Mouse (Mus musculus) T-cell, adult 2 months (primary cell): ENCODE results near the gene Il12rb2.
A peak's percentile ranks its signal among the peaks of the same experiment; 100 is the strongest.

Source experiments
- DNase-seq: peaks from one replicate; pipeline ENCODE4 v3.0.0; 2022; ENCODE audit warnings: low spot score

Gene Il12rb2

DNA sequence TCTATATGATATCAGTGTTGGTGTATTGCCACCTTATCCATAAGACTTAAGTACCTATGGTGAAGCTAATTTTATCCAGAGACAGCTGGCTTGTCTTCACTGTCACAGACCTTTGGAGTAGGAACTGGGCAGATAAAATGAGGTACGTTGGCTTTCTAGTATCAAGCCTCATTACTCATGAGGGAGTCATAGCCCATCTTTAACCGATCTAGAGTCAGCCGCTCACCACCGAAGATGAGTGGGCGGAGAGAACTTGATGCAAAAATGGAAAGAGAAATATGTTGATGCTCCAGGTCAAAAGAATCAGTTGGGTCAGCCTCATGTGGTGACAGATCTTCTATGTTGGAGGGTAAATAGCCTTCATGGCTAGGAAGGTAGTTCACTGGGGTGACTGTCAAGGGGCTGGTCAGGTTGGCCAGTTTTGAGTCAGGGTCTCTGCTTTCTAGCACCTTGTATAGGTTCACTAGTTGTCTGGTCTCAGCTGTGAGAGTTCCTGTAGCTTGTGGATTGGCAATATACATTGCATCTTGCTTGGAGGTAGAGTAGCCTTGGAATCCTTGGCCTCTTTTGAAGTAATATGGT, 83.9 kb downstream of the Il12rb2 start:
- DNase-seq: no peak

DNA sequence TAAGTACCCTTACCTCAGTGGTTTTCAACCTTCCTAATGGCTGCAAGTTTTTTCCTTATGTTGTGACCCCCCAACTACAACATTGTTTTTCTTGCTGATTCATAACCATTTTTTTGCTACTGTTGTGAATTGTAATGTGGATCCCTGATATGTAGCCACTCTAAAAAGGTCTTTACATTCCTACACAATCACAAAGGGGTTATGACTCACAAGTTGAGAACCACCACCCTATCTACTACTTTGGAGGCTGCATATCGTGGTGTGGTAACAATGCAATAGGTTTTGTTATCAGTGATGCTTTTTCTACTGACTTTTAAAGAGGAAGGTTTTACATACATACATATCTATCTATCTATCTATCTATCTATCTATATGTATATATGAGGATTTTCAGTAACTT, 93.1 kb downstream of the Il12rb2 start:
- DNase-seq: no peak

DNA sequence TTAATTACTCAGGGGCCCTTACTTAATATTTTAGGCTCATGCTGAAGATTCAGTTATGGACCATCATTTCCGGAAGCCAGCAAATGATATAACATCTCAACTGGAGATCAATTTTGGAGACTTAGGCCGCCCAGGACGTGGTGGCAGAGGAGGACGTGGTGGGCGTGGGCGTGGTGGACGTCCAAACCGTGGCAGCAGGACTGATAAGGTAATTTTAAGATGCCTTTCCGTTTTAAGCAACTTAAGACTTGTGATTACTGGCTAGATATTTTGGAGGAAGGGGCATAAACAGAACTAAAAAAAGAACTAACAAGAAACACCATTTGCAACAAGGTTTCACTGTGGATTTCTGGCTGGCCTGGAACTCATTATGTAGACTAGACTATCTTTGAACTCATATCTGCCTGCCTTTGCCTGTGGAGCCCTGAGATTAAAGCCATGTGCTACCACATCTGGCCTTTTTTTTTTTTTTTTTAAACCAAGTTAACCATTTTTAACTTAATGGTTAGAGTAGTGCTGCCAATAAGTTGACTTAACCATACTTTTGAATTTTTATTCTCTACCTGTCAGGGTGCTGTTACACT, 94.3 kb downstream of the Il12rb2 start:
- DNase-seq: no peak

DNA sequence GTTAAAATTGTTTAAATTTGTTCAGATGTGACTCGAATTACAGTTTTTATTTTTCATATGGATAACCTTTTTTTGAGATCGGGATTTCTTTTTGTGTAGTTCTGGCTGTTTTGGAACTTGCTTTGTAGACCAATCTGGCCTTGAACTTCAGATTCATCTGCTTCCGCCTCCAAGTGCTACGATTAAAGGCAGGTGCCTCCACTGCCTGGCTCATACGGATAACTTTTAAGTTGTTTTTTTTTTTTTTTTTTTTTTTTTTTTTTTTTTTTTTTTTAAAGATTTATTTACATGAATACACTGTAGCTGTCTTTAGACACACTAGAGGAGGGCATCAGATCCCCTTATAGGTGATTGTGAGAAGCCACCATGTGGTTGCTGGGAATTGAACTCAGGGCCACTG, 98.0 kb downstream of the Il12rb2 start:
- no peak for DNase-seq

DNA sequence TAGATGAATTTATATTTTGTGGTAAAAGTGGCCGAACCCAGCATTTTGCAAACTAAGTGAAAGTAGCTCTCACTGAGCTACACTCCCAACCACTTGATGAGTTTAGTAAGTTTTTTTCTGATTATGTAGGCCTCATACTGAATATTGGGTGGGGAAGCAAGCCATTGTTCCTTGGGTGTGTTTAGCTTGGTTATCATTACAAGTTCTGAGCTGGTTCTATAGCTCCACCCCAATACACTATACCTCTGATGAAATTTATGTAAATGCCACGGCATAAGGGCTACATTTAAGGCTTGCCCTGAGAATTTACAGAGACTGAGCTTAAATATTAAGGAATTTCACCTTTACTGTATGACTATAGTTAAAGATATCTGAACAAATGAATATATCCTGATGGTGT, 106.5 kb downstream of the Il12rb2 start:
- no peak for DNase-seq

DNA sequence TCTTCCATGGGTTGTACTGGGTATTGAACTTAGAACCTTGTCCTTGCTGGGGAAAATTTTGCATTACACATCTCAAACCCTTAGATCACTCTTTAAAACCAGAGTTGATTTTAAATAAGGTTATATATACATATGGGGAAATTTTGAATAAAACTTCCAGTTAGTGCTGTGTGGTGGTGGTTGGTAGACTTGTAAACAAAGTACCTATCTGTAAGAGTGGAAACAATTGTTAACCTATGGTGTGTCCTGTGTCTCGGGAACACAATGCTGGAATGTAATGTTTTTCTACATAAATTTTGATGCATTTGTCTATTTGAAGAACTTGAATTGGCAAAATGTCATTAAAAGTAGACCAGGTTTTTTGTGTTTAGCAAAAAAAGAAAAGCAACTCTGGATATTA, 107.0 kb downstream of the Il12rb2 start:
- no peak for DNase-seq

DNA sequence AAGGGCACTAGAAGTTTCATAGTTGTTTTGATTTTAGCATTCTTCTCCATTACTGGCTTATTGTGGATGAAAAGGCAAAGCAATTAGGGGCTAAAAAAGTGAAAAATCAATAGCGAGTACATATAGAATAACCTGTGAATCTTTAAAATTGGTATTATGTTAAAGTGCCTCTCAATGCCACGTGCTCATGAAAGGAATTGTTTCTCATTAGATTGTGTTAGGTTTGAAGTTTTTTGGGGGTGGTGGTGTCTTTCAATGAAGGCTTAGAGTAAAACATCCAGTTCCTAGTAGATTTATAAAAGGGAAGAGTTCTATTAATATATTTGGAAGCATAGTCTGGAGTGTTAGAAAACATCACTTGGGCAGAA, 107.8 kb downstream of the Il12rb2 start:
- no peak for DNase-seq

DNA sequence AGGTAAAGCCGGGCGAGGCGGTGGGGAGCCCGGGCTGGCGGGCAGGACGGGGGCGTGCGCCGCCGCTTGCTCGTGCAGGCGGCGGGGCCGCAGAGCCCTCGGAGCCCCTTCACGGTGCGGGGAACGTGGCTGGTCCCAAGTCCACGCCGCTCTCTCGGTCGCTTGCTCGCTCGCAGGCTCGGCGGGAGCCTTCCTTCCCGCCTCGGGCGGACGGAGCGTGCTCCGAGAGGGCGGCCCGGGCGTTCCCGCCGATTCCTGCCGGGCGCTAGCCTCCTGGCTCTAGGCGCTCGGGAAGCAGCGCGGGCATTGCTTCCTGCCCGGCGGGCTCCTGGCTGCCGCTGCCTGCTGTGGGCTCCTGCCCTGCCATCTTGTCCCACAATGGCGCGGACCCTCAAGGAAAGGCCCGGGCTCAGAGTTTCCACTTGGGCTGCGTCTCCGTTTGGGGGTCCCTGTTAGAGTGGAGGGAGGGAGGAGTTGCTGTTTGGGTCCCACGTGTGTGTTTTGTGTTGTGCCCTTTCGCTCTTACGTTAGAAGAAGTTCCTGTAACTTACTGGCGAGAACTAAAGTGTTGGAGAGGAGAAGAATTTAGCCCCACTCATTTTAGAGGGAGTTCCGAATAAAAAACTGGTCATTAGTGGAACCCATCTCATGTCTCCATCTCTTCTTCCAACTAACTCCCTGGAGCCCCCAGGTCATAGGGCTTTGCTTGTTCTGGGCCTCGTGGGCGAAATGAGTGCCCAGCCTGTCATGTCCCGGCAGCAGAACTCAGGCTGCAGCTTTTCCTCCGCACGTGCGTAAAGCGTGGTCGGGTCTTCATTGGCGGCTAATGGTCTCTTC, 108.4 kb downstream of the Il12rb2 start:
- peak; percentile 33 for DNase-seq

DNA sequence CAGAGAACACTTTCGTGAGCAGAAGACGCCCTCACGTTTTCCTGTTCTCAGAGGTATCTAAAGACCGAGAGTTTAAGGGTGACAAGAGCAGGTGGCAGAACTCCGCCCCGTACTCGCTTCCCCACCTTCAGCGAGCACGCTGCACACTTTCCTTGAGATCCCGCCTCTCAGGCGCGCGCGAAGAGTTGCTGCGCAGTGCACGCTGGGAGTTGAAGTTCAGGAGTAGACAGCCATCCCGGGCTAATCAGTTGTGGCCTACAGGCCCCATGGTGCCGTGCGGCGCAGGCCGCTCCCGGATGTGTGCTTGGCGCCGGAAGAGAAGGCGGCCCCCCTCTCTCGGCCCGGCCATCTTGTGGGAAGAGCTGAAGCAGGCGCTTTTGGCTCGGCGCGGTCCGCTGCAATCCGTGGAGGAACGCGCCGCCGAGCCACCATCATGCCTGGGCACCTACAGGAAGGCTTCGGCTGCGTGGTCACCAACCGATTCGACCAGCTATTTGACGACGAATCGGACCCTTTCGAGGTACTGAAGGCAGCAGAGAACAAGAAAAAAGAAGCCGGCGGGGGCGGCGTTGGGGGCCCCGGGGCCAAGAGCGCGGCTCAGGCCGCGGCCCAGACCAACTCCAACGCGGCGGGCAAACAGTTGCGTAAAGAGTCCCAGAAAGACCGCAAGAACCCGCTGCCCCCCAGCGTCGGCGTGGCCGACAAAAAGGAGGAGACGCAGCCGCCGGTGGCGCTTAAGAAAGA, 109.2 kb downstream of the Il12rb2 start:
- DNase-seq: peak; percentile 99

DNA sequence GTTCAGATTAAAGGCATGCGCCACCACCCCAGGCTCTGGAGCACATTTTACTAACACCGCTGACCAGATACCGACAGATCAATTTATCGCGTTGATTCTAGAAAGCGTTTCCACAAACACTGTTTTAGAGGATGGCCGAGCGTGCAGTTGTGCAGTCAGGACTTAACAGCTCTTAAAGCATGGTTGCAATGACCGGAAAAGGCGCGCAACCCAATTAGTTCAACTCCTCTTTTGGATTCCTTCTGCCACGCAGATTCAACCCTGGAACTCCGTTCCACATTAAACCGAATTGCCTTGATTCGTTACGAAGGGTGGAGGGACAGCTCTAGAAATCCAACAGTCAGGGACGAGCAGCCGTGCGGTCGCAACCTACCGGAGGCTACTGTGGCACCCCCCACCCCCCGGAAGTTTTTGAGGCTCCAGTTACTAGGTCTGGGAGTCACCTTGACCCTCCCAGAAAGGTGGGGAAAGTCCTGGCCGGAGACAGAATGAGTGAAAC, 109.8 kb downstream of the Il12rb2 start:
- peak; percentile 15 for DNase-seq

DNA sequence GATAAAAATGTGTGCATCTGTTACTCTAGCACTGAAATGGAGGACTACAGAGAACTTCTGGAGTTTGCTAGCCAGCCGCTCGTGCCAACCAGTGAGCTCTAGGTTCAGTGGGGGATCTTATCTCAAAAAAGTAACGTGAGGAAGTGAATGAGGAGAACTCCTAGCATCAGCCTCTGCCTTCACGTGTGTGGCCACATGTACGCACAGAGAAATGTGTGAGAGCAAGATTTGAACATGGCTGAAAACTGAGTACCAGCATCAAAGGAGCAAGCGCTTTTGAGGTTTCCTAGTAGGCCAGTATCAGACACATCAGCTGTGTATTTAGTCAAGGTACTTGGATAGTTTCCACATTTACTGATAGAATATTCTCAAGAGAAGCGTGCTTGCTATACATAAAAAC, 111.1 kb downstream of the Il12rb2 start:
- no peak for DNase-seq

DNA sequence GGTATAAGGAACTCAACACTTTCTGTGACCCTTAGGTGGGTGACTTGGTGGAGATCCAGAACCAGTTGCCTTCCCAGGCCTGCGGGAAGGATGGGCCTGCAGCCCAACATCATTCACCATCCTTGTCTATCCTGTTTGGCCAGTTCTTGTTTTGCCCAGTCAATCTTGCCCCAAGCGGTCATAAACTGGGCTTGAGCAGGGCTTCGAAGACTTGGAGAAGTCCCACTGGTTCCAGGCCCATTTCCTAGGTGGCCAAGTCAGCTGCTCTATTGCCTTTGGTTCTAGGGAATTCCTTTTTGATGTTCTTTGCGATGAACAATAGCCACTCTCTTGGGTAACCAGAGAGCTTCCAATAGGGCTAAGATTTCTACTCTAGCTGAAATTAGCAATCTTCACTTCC, 124.9 kb downstream of the Il12rb2 start:
- DNase-seq: no peak

DNA sequence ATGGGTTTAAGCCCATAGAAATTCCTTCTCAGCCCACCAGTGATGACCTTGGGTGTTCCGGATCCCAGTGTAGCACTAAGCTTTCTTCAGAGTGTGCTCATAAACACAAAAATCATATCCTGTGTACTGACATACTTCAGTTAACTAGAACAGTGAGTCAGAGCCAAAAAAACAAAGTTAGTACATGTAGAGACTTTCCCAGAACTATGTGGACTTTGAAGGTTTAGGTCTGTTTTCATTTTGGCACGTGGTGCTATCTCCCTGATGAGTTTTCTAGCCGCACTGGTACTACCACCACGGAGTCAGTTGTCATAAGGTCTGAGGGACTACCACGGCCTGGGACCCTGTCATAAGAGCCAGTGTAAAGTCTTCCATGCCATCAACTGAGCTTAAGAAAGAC, 131.5 kb downstream of the Il12rb2 start:
- no peak for DNase-seq

DNA sequence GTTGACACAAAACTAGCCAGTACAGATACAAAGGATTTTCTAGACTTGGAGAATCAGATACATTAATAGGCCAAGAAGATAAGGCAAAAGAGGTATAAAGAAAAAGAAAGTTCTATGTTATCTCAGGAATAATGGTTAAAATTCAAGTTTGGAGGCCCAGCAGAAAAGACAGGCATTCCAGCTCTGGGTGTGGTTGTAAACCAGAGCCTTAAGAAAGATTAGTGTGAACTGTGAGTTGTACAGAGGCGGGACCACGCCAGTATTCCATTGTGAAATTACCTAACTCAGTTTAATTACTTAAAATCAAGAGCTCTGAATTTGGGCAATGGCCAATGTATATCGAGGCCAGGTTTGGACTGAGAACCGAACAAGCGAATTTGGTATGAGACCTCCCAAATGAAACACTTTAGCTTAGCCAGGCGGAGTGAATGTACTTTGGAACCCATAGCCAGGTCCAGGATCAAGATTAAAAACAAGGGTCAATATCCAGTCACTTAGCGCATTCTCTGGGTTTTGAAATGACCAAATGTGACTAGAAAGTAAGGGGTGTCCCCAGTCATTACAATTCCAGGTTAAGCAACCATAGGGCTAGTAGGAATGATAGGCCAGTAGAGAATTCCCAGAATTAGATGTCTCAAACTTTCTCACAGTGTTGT, 132.1 kb downstream of the Il12rb2 start:
- no peak for DNase-seq
